Mouse (Mus musculus): Measurements from ENCODE around the gene Ube2o. TPM values are rescaled to one million over a fixed set of nuclear protein-coding genes. Genes with fewer than 3 reads are reported as not detected.

Gene Ube2o
- polyA plus RNA-seq, 3 experiments from 2014 or later: 1.5 to 2.2 (median 2.0) TPM

Other genes with a start within 250 kb of the Ube2o start
- gene Foxj1, start 246.0 kb downstream of the Ube2o start, polyA plus RNA-seq (2017; shearing (Covaris generic)): not detected
- gene Rnf157, start 168.4 kb downstream of the Ube2o start, polyA plus RNA-seq (2017; shearing (Covaris generic)): 10 to 100 TPM in 1 of 3 experiments, 1 to 10 TPM in 2; 3.0 to 15.1 (median 8.5) TPM
- 10 to 100 TPM; 10.4 to 14.6 (median 10.6) TPM for gene Ubald2, start 147.4 kb downstream of the Ube2o start, polyA plus RNA-seq (2017; shearing (Covaris generic))
- not detected for gene Qrich2, start 115.2 kb downstream of the Ube2o start, polyA plus RNA-seq (2017; shearing (Covaris generic))
- gene Prpsap1, start 87.2 kb downstream of the Ube2o start, polyA plus RNA-seq (2017; shearing (Covaris generic)): 10 to 100 TPM; 23.4 to 58.2 (median 50.6) TPM
- not detected for gene Sphk1, start 50.5 kb downstream of the Ube2o start, polyA plus RNA-seq (2017; shearing (Covaris generic))
- gene Aanat, start 5.0 kb upstream of the Ube2o start, polyA plus RNA-seq (2017; shearing (Covaris generic)): not detected
- gene Rhbdf2, start 45.6 kb upstream of the Ube2o start, polyA plus RNA-seq (2017; shearing (Covaris generic)): 1 to 10 TPM; 3.4 to 9.3 (median 3.9) TPM
- gene Prcd, start 72.1 kb upstream of the Ube2o start, polyA plus RNA-seq (2017; shearing (Covaris generic)): not detected
- gene Cygb, start 72.9 kb upstream of the Ube2o start, polyA plus RNA-seq (2017; shearing (Covaris generic)): under 1 TPM in 2 of 3 experiments, not detected in 1; 0.24 to 0.32 TPM
- gene St6galnac1, start 194.1 kb upstream of the Ube2o start, polyA plus RNA-seq (2017; shearing (Covaris generic)): 10 to 100 TPM in 2 of 3 experiments, 1 to 10 TPM in 1; 9.0 to 17.1 (median 13.5) TPM
- gene Mxra7, start 246.6 kb upstream of the Ube2o start, polyA plus RNA-seq (2017; shearing (Covaris generic)): not detected